Mouse (Mus musculus): ENCODE results near the gene Ryr3. TPM values are rescaled to one million over a fixed set of nuclear protein-coding genes. Genes with fewer than 3 reads are reported as not detected.

Gene Ryr3
- total RNA-seq, 1 experiment: 5.4 TPM

- Histone ChIP-seq H3K4me1 (ENCODE audit: control insufficient read depth in 2 of 2, insufficient read depth in 2 of 2, low read length in 2 of 2, poor library complexity in 1 of 2) (0 out of 4 replicates have a peak, but pooled peaks cover 0 to 5% of the 10 kb centered on the region in 2 experiments), H3K36me3 (ENCODE audit: control insufficient read depth, insufficient read depth, low read length, poor library complexity, severe bottlenecking) (no peaks in the 10 kb centered on the region), H3K4me3 (ENCODE audit: insufficient read depth in 1 of 2, low read depth in 1 of 2, low read length in 2 of 2, poor library complexity in 1 of 2, severe bottlenecking in 1 of 2) (no peak overlapping the region), H3K9me3 (ENCODE audit: control insufficient read depth, insufficient read depth, low read depth, low read length) (no peaks in the 10 kb centered on the region), H3K27ac (ENCODE audit: insufficient read depth, low read depth, low read length, poor library complexity, severe bottlenecking) (no peak overlapping the region), H3K9ac (ENCODE audit: insufficient read depth, low read depth, low read length, poor library complexity, severe bottlenecking) (no peak overlapping the region)
- TF ChIP-seq CHD2 (IDR thresholded peaks at IDR 0.05; ENCODE audit: low read depth, low read length): no peak
- TF ChIP-seq HCFC1 (IDR thresholded peaks at IDR 0.05; ENCODE audit: borderline replicate concordance, insufficient read depth, low read length): no peak
- TF ChIP-seq ZNF384 (IDR thresholded peaks at IDR 0.05; ENCODE audit: low read depth, low read length): no peak
- no peak for TF ChIP-seq ZC3H11A (IDR thresholded peaks at IDR 0.05; ENCODE audit: borderline replicate concordance, low read depth, low read length)
- no peak for TF ChIP-seq MAFK (IDR thresholded peaks at IDR 0.05; ENCODE audit: insufficient read depth, low read depth, low read length)
- DNase-seq (ENCODE audit: low read depth, low spot score): no peak
- in situ Hi-C loops (cut with MboI; ENCODE audit: low sequenced_read_pairs in 2 of 2, unreplicated experiment in 2 of 2): no loop called here
These were observed 621.1 kb downstream of the Ryr3 start for GRCm38 (mm10) chr2:112595807-112596206.

- Histone ChIP-seq H3K27ac (ENCODE audit: insufficient read depth, low read depth, low read length, poor library complexity, severe bottlenecking) (no peak overlapping the region), H3K9ac (ENCODE audit: insufficient read depth, low read depth, low read length, poor library complexity, severe bottlenecking) (no peak overlapping the region), H3K4me1 (ENCODE audit: control insufficient read depth in 2 of 2, insufficient read depth in 2 of 2, low read length in 2 of 2, poor library complexity in 1 of 2) (0 out of 4 replicates have a peak, but pooled peaks cover 0 to 1% of the 10 kb centered on the region in 2 experiments), H3K9me3 (ENCODE audit: control insufficient read depth, insufficient read depth, low read depth, low read length) (no peaks in the 10 kb centered on the region), H3K4me3 (ENCODE audit: insufficient read depth in 1 of 2, low read depth in 1 of 2, low read length in 2 of 2, poor library complexity in 1 of 2, severe bottlenecking in 1 of 2) (no peak overlapping the region), H3K36me3 (ENCODE audit: control insufficient read depth, insufficient read depth, low read length, poor library complexity, severe bottlenecking) (no peaks in the 10 kb centered on the region)
- DNase-seq (ENCODE audit: low read depth, low spot score): no peak
- no peak for TF ChIP-seq HCFC1 (IDR thresholded peaks at IDR 0.05; ENCODE audit: borderline replicate concordance, insufficient read depth, low read length)
- no peak for TF ChIP-seq ZNF384 (IDR thresholded peaks at IDR 0.05; ENCODE audit: low read depth, low read length)
- TF ChIP-seq MAFK (IDR thresholded peaks at IDR 0.05; ENCODE audit: insufficient read depth, low read depth, low read length): no peak
- no peak for TF ChIP-seq ZC3H11A (IDR thresholded peaks at IDR 0.05; ENCODE audit: borderline replicate concordance, low read depth, low read length)
- TF ChIP-seq CHD2 (IDR thresholded peaks at IDR 0.05; ENCODE audit: low read depth, low read length): no peak
- in situ Hi-C loops (cut with MboI; ENCODE audit: low sequenced_read_pairs in 2 of 2, unreplicated experiment in 2 of 2): no loop called here
These were observed 623.1 kb downstream of the Ryr3 start for GRCm38 (mm10) chr2:112593781-112594180.

GRCm38 (mm10) chr2:112593322-112593721 lies 623.6 kb downstream of the Ryr3 start:
- H3K9me3 ChIP-seq (ENCODE audit: control insufficient read depth, insufficient read depth, low read depth, low read length): no peaks in the 10 kb centered on the region
- no peaks in the 10 kb centered on the region for H3K36me3 ChIP-seq (ENCODE audit: control insufficient read depth, insufficient read depth, low read length, poor library complexity, severe bottlenecking)
- TF ChIP-seq CHD2 (IDR thresholded peaks at IDR 0.05; ENCODE audit: low read depth, low read length) (no peak), ZNF384 (IDR thresholded peaks at IDR 0.05; ENCODE audit: low read depth, low read length) (no peak), MAFK (IDR thresholded peaks at IDR 0.05; ENCODE audit: insufficient read depth, low read depth, low read length) (no peak), HCFC1 (IDR thresholded peaks at IDR 0.05; ENCODE audit: borderline replicate concordance, insufficient read depth, low read length) (no peak)
- H3K4me1 ChIP-seq (ENCODE audit: control insufficient read depth in 2 of 2, insufficient read depth in 2 of 2, low read length in 2 of 2, poor library complexity in 1 of 2): 0 out of 4 replicates have a peak, but pooled peaks cover 0 to 1% of the 10 kb centered on the region in 2 experiments
- in situ Hi-C loops (cut with MboI; ENCODE audit: low sequenced_read_pairs in 2 of 2, unreplicated experiment in 2 of 2): no loop called here
- DNase-seq (ENCODE audit: low read depth, low spot score): no peak
- H3K27ac ChIP-seq (ENCODE audit: insufficient read depth, low read depth, low read length, poor library complexity, severe bottlenecking): no peak overlapping the region
- no peak overlapping the region for H3K4me3 ChIP-seq (ENCODE audit: insufficient read depth in 1 of 2, low read depth in 1 of 2, low read length in 2 of 2, poor library complexity in 1 of 2, severe bottlenecking in 1 of 2)
- H3K9ac ChIP-seq (ENCODE audit: insufficient read depth, low read depth, low read length, poor library complexity, severe bottlenecking): no peak overlapping the region

GRCm38 (mm10) chr2:112591451-112591871 lies 625.4 kb downstream of the Ryr3 start:
- TF ChIP-seq CHD2 (IDR thresholded peaks at IDR 0.05; ENCODE audit: low read depth, low read length): no peak
- no peak for TF ChIP-seq HCFC1 (IDR thresholded peaks at IDR 0.05; ENCODE audit: borderline replicate concordance, insufficient read depth, low read length)
- TF ChIP-seq MAFK (IDR thresholded peaks at IDR 0.05; ENCODE audit: insufficient read depth, low read depth, low read length): no peak
- TF ChIP-seq ZNF384 (IDR thresholded peaks at IDR 0.05; ENCODE audit: low read depth, low read length): no peak
- TF ChIP-seq ZC3H11A (IDR thresholded peaks at IDR 0.05; ENCODE audit: borderline replicate concordance, low read depth, low read length): no peak
- DNase-seq (ENCODE audit: low read depth, low spot score): no peak
- Histone ChIP-seq H3K4me3 (ENCODE audit: insufficient read depth in 1 of 2, low read depth in 1 of 2, low read length in 2 of 2, poor library complexity in 1 of 2, severe bottlenecking in 1 of 2) (no peak overlapping the region), H3K27ac (ENCODE audit: insufficient read depth, low read depth, low read length, poor library complexity, severe bottlenecking) (no peak overlapping the region), H3K36me3 (ENCODE audit: control insufficient read depth, insufficient read depth, low read length, poor library complexity, severe bottlenecking) (no peaks in the 10 kb centered on the region), H3K4me1 (ENCODE audit: control insufficient read depth in 2 of 2, insufficient read depth in 2 of 2, low read length in 2 of 2, poor library complexity in 1 of 2) (0 out of 4 replicates have a peak, but pooled peaks cover 0 to 1% of the 10 kb centered on the region in 2 experiments), H3K9ac (ENCODE audit: insufficient read depth, low read depth, low read length, poor library complexity, severe bottlenecking) (0 out of 2 replicates have a peak overlapping the region, but pooled peaks have one; percentile 37), H3K9me3 (ENCODE audit: control insufficient read depth, insufficient read depth, low read depth, low read length) (no peaks in the 10 kb centered on the region)
- in situ Hi-C loops (cut with MboI; ENCODE audit: low sequenced_read_pairs in 2 of 2, unreplicated experiment in 2 of 2): no loop called here
